Mouse (Mus musculus): Measurements from ENCODE around the gene Fam160a1. TPM values are rescaled to one million over a fixed set of nuclear protein-coding genes. Genes with fewer than 3 reads are reported as not detected.

The Fam160a1 gene
- total RNA-seq, 2 experiments from 2014 or later: 3.6 to 5.2 TPM

GRCm38 (mm10) chr3:85764008-85764834 is 52.9 kb downstream of the Fam160a1 start:
- intact Hi-C loops (cut with DNase I): no loop called here
- DNase-seq (ENCODE audit: low spot score in 2 of 2): no peak

DNA sequence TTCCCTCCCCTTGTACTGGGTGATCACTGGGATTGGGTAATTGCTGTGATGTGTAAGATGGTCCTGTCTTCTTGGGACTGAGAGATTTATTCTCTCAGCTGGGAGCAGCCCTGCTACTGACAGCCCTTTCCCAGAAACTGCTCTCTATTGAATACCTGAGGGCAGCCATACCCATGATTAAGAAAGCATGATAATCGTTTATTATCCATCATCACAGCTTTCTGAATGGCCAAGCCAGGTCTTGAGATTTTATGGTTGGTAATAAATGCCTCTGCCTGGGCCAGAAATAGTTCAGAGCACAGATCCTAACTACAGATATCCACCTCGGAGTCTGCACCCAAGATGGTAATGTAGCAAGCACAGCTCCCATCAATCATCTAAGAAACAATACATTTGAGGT is 59.1 kb downstream of the Fam160a1 start:
- DNase-seq (ENCODE audit: low spot score in 2 of 2): no peak
- intact Hi-C loops (cut with DNase I): no loop called here

GRCm38 (mm10) chr3:85757435-85757834 is 59.7 kb downstream of the Fam160a1 start:
- no peak for DNase-seq (ENCODE audit: low spot score in 2 of 2)
- intact Hi-C loops (cut with DNase I): no loop called here

- intact Hi-C loops (cut with DNase I): no loop called here
- no peak for DNase-seq (ENCODE audit: low spot score in 2 of 2)
These were observed 67.7 kb downstream of the Fam160a1 start for GRCm38 (mm10) chr3:85749348-85749747.

- intact Hi-C loops (cut with DNase I): no loop called here
- DNase-seq (ENCODE audit: low spot score in 2 of 2): no peak
These were observed 68.2 kb downstream of the Fam160a1 start for GRCm38 (mm10) chr3:85748863-85749262.

GRCm38 (mm10) chr3:85746116-85746515 is 71.0 kb downstream of the Fam160a1 start:
- DNase-seq (ENCODE audit: low spot score in 2 of 2): no peak
- intact Hi-C loops (cut with DNase I): no loop called here

- intact Hi-C loops (cut with DNase I): no loop called here
- no peak for DNase-seq (ENCODE audit: low spot score in 2 of 2)
These were observed 75.3 kb downstream of the Fam160a1 start for GRCm38 (mm10) chr3:85741767-85742166.

- intact Hi-C loops (cut with DNase I): no loop called here
- DNase-seq (ENCODE audit: low spot score in 2 of 2): no peak
These were observed 78.5 kb downstream of the Fam160a1 start for GRCm38 (mm10) chr3:85738591-85738990.

DNA sequence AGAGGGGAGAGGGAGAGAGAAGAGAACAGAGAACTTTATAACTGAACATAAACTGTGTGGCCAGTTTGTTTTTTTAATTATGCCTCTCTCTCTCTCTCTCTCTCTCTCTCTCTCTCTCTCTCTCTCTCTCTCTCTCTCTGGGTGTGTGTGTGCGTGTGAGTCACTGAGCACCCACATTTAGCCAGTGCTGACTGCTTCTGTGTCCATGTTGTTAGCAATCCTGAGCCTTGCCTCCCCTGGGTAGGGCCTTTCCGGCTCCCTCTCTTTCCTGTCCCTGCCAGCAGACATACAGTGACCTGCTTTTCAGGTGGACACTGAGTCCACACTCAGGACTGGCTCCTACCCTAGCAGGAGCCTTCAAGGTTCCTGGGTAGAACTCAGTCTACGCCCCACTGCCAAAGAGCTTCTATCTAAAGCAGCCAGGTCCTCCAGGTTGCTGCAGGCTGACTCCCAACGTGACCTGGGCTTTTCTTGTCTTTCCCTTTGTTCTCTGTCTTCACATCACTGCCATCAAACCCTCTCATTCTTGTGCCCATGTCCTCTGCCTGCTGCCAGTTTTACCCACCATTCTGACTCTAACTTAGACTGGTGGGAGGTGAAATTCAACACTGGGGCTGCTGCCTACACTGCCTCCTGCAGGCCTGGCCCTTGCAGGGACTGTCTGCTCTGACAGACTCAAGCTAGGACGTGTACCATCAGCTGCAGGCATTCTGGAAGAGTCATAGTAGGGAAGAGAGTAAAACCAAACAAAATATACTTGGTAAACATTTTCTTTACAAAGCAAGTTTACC is 83.0 kb downstream of the Fam160a1 start:
- intact Hi-C loops (cut with DNase I): no loop called here
- peak in 1 of 2 experiments; percentile 50 for DNase-seq (ENCODE audit: low spot score in 2 of 2)

DNA sequence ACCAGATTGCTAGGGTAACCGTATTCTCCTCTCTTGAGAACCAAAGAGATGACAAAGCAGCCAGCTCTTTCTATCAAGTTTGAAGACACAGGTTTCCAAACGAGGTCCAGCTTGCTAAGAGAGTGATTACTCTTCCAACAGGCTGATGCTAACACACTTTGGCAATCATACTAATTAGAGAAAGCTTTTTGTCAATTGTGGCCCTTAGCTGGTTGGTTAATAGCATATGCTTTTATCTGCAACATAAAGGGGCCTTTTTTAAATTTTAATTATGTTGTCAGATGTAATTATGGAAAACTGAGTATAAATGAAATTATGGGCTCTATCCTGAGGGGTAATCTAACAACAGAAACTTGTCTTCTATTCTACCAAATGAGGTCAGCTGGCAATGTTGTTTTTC is 89.9 kb downstream of the Fam160a1 start:
- intact Hi-C loops (cut with DNase I): no loop called here
- no peak for DNase-seq (ENCODE audit: low spot score in 2 of 2)

- intact Hi-C loops (cut with DNase I): no loop called here
- no peak for DNase-seq (ENCODE audit: low spot score in 2 of 2)
These were observed 91.1 kb downstream of the Fam160a1 start for GRCm38 (mm10) chr3:85725971-85726370.

- no peak for DNase-seq (ENCODE audit: low spot score in 2 of 2)
- intact Hi-C loops (cut with DNase I): no loop called here
These were observed 92.0 kb downstream of the Fam160a1 start for GRCm38 (mm10) chr3:85725110-85725509.

- intact Hi-C loops (cut with DNase I): no loop called here
- no peak for DNase-seq (ENCODE audit: low spot score in 2 of 2)
These were observed 94.5 kb downstream of the Fam160a1 start for GRCm38 (mm10) chr3:85722581-85722980.

GRCm38 (mm10) chr3:85715764-85716297 is 101.3 kb downstream of the Fam160a1 start:
- intact Hi-C loops (cut with DNase I): no loop called here

DNA sequence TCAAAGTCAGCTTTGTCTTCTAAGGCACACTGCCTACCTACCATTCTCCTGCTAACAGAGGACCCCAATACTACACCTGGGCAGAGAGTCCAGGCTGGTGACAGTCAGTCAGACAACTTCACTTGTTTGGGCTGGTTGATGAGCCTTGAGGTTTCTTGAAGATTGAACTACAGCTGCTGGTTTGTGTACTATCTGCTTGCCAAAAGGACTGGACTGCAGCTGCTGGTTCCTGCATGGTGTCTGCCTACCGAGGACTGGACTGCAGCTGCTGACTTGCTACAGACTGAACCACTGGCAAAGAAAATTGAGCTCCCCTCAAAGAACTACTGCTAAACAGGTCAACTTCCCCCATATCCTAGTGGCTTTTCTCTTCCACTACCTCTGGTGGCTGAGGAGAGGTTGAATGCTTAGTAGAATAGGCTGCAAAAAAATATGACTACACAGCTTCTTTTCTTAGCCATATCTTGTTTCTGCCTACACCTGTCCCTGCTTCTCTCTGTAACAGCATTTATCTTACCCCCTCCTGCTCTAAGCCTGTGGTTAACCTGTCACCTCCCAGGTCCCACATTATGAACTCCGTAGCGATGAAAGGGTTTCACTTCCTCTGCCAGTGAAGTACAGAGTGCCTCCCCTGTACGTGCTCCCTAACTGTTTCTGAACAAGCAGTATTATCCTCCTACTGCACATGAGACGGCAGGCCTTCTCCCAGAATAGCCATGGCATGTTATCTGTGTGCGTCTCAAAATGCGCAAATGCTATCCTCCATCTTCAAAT is 103.0 kb downstream of the Fam160a1 start:
- DNase-seq (ENCODE audit: low spot score in 2 of 2): no peak
- intact Hi-C loops (cut with DNase I): no loop called here

More at GRCm38 (mm10) chr3:85715764-85716297, 101.3 kb downstream of the Fam160a1 start:
- DNase-seq (ENCODE audit: low spot score in 2 of 2): peak in 1 of 2 experiments; percentile 12

GRCm38 (mm10) chr3:85710695-85711094 is 106.4 kb downstream of the Fam160a1 start:
- no peak for DNase-seq (ENCODE audit: low spot score in 2 of 2)
- intact Hi-C loops (cut with DNase I): no loop called here

- peak; percentile 28 to 34 for DNase-seq (ENCODE audit: low spot score in 2 of 2)
- intact Hi-C loops (cut with DNase I): loop anchor here (2.0 to 5.0 kb wide), 2 partner anchors 217 to 420 kb away; no protein-coding TSS in a partner anchor
These were observed 109.7 kb downstream of the Fam160a1 start for GRCm38 (mm10) chr3:85707421-85707820.

DNA sequence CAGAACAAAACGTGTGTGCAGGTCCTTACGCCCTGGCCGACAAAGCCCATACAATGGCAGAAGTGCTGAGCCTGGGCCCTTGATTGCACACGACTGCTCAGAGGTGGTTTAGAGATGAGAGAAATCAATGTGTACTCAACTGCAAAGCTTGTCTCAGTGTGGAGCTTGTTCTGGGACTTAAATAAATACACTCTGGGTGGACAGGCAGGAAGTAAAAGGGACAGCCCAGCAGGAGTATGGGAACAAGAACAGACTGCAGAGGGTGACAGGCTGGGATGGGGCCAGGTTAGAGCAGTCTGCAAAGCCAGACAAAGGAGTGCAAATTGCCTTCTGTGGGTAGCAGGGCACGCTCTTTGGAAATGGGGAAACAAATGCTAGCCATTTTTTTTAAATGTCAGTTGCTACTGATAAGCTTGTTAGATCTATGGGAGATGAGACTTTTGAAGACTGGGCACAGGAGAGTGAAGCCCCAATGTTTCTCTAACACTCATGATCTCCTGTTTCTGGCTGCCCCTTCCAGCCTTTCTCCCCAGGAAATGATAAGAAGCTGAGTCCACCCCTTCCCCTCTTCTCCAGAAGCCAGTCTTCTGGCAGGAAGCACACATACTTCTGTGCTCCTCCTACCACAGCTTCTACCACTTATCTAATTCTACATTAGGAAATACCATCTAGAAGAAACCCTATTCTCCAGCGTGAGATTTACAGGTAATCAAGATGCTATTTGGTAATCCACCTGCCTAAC is 113.8 kb downstream of the Fam160a1 start:
- no peak for DNase-seq (ENCODE audit: low spot score in 2 of 2)
- intact Hi-C loops (cut with DNase I): no loop called here

- intact Hi-C loops (cut with DNase I): no loop called here
- no peak for DNase-seq (ENCODE audit: low spot score in 2 of 2)
These were observed 118.6 kb downstream of the Fam160a1 start for GRCm38 (mm10) chr3:85698496-85698895.

Data from left cerebral cortex, postnatal 25 days (tissue).